Mouse (Mus musculus) kidney, adult 9 months (tissue): ENCODE results near the gene Gm20431.
"Not testable (repeated sequence)": the region's sequence is repeated elsewhere in the genome, so short reads cannot be mapped to it uniquely, and the experiment has no call there.

Experiments used
- DNase-seq: peaks from one replicate; pipeline ENCODE4 v3.0.0; 2022

Gene Gm20431

DNA sequence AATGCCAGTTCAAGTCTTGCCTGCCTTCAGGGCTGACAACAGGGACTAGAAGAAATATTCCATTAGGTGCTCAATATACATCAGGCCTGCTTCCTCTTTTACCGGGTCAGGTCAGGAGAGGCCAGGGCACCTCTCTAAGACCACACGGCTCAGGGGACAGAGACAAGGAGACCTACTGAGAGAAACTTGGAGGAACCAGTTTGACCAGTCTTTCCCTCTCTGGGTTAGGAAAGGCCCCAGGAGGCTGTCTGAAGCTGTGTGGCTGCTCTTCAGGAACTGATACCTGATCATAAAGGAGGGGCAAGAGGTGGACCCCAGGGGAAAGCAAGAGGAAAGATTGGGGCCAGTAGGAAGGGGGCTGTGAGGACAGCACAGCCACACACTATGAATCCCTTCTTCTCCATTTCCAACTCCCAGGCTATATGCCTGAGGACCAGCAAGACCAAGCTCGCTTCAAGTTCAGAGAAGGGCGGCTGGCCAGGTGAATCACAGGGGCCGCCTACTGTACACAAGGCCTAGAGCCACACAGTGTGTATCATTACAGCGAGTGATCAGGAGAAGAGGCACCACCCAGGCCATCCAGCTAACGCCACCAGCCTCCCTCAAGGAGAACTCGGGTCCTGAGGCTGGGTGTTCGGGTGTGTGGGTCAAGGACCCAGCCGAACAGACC, 2.0 kb downstream of the Gm20431 start:
- DNase-seq = peak; percentile 54

DNA sequence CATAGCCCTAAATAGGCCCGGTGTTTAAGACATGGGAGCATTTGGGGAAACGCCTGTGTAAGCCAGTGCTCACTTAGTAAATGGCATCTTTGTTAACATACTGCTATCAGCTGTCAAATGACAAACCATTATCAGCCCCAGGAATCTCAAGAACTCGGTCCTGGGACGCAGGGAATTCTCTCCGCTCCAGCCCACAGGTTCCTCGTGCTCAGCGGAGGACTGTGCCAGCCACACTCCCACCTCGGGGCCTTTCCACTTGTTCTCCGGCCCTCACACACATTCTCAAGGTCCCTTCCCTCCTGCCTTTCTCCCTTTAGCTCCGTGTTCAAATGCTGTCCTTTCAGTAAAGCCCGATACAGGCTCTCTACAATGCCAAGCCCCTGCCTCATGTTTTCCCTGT, 2.6 kb downstream of the Gm20431 start:
- peak; percentile 41 for DNase-seq

DNA sequence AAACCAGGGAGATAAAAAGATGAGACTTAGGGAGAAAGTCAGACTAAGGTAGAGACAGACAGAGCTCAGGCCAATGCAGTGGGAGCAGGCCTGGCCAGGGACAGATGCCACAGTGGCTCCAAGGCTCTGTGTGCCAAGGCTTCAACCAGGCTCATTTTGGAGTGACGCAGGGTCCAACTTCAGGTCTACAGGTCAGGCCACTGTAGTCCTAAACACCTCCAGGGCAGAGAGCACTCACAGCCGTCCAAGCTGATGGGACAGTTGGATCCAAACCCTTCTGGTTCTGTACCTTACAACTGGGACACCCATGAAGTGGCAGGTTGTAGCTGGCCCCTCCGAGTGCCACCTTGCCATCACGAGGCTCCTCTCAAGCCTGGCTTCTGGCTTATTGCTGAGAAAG, 3.3 kb downstream of the Gm20431 start:
- peak; percentile 58 for DNase-seq

DNA sequence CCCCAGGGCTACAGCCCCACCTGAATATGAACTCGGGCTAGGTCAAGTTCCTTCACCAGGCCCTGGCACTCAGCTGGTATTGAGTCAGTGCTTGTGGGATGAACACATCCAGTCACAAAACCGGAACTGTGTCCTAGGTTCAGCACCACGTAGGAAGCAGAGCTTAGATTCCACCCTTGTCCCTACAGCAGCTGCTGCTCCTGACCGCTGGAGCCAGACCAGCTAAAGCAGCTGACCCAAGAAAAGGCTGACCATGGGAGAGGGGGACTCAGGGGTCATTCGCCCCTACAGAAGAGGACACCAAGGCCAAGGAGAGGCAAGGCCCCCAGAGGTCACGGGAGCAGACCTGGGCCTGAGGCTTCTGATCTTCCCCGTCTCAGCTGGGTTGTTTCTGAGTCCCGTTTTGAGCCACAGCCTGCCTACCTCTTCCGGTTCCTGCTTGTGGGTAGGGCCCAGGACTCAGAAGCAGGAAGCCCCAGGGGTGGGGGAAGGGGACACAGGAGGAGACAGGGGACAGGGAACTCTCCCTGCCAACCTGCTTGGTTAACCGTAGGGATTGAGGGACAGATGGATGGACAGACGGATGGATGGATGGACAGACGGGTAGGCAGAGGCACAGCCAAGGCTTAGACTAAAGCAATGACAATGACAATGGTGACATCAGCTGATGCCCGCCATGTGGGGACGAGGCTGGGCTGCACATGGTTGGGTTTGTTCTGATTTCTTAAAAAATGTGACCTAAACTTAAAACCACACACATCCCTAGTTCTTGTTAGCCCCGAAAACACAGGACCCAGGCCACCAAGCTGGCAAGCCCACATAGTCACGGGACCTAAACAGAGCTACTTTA, 4.4 kb downstream of the Gm20431 start:
- peak; percentile 64 for DNase-seq

DNA sequence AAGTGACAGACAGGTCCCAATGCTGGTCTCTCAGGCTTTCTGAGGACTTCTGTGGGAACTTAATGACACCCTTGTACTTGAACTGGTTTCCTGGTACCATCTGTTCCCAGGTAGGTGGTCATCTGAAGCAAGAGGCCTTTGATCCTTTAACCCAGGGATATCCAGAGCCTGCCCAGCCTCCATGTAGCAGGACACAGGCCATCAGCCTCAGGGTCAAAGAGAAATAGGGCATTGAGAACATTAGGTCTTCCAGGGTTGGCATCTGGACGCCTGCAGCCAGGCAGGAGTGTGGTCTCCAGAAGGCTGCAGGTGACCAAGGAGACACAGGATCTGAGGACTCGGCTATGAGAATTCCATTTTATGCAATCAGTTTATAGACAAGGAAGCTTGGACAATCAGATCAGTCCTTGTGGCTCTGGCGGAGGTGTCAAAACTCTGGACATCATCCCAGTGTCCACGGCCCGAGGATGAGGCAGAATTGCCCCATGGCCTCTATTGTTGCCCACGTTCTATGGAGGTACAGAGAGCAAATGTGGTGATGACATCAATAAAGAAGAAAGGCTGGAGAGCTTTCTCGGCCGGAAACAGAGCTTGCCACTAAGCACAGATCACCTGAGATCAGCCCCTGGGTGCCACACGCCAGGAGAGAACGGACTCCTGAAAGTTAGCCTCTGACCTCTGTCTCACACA, 6.2 kb downstream of the Gm20431 start:
- peak; percentile 76 for DNase-seq

DNA sequence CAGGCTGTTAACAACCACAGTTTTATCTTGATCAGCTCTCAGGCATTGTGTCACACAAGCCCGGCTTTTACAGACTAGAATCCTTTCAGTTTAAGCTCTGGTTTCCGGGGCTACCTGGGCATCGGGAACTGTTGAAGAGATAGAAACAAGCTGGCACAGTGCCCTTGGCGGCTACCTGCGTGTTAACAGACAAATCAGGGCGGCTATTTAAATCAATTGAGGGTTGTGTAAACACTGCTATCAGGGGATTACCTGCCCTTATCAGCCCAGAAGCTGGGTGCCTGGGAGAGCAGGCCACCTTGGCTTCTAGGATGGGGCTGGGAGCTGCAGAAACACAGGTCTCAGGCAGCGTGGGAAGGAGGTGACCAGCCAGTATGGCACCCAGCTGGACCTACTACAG, 8.6 kb downstream of the Gm20431 start:
- DNase-seq = no peak

DNA sequence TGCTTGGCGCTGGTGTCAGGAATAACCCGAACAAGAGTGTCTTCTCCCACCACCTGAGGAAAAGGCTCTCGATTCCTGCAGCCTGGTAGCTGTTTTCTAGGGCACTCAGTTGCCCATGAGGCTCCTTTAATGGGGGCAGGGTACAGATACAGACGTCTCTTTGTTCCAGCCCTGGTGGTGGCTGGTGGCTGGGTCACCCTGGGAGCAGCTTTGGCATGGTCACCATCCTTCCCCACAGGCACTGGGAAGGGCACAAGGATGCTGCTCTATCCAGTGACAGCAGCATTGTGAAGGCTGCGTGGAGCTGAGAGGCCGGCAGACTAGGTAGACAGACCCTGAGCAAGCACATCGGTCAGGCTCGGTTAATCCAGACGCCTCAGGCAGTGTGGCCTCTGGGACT, 9.7 kb downstream of the Gm20431 start:
- no peak for DNase-seq

DNA sequence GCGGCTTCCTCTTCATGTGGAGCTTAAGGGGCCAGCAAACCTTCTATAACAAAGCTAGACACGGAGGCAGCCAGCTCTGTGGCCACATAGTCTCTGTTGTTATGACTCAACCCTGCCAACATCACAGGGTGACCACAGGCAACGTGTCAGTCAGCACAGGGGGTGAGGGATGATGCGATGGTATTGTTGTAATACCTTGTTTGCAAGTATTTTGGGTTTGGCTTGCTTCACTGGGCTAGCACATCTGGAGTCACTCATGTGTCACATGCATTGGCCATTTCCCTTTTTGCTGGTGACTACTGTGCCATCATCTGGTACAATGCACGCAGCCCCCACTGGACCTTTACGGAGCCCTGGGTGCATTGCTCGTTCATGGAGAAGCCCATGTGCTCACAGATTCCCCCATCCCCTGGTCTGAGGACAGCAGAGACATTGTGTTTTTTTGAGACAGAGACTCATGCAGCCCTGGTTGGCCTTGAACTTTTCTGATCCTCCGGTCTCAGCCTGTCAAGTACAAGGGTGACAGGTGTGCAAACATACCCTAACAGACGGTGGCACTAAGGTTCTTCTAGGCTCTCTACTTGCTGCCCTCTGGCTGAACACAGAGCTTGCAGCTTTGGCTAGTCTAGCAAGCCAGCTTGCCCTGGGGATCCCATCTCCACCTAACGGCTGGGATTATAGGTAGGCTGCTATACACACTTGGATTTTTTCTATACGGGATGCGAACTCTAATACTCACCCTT, 11.8 kb downstream of the Gm20431 start:
- DNase-seq = no peak

DNA sequence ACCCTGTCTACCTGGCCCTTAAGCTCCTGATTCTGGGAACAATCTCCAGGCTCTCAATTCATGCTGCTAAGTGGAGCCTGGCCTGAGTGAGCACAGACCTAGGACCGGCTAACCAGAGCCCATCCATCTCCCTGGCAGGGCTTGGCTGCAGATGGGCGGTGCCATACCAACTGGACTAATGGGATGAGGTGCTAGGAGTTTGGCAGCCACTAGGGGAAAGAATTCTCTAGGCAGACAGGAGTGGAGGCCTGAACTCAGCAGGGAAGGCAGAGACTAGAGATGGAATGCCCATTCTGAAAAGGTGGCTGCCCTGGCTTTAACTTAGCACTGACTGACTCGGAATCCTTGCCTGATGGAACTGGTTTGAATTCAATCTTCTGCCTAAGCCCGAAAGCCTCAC, 14.9 kb downstream of the Gm20431 start:
- no peak for DNase-seq

DNA sequence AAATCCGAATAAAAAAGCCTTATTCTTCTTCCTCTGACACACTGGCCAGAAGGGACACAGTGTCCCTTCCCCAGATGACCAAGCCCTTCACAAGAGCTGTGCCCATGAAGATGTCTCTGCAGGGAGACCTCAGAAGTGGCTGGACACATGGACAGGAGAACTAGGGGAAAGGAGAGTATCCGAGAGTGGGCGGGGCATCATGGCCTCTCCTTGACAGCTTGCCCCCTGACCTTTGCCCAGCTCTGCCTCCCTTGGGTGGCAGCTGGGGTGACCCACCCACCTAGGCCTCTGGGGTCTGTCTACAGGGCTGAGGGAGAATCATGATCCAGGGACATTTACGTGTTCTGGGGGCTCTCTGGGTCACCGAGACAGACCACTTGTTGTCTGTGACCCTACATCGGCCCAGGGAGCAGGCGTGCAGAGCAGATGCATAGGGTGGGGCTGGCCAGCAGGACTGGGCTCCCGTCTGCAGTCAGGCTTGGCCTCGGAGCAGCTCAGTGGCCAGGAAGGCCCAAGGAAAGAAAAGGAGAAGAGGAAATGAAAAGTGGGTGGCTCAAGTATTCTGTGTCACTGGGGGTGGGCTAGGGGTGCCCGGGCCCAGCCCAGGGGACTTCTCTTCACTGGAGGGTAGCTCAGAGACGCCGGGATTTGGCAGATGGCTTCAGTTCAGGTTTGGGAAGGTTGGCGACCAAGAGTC, 17.8 kb downstream of the Gm20431 start:
- DNase-seq = not testable (repeated sequence)

DNA sequence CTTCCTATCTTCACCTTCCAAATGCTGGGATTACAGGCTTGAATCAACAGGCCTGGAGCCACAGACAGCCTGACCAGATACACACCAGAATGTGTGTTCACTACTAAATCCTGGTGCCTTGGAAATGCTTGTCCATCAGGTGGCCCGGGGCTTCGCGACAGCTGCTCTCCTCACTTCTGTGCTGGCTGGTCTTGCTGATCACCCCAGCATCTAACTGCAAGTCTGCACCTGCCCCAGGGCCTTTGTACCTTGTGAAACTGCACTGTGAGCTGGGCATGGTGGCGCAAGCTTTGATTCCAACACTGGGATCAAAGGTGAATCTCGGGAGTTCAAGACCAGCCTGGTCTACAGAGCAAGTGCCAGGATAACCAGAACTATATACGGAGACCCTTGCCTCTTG, 19.1 kb downstream of the Gm20431 start:
- peak; percentile 55 for DNase-seq

DNA sequence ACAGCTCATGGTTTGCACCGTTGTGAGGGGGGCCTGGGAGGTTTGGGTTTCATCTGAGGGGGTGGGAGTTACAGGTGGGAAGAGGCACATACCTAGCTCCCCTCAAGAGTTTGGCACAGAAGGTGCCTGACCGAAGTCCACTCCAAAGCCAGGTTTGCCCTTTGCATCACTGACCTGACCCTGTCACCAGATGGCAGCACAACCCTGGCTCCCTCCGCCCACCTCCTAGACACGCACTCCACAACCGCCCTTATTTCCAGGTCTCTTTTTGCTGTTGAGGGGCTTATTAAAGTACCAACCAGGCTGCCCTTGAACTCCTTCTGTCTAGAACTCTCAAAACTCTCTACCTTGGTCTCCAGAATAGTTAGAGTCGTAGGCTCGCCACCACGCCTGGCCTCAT, 20.0 kb downstream of the Gm20431 start:
- peak; percentile 87 for DNase-seq

DNA sequence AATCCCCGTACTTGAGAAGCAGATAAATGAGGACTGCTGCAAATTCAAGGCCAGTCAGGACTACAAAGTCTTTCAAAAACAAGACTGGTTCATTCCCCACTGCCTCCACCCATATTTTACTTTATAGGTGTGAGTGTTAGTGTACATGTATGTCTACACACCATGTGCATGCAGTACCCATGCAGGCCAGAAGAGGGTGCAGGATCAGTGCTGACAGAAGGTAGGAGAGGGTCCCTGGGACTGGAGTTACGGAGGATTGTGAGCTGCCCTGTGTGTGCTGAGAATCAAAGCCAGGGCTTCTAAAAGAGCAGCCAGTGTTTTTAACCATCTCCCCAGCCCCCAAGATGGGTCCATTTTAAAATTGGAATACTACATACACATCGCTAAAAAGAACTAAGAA, 21.0 kb downstream of the Gm20431 start:
- peak; percentile 57 for DNase-seq

DNA sequence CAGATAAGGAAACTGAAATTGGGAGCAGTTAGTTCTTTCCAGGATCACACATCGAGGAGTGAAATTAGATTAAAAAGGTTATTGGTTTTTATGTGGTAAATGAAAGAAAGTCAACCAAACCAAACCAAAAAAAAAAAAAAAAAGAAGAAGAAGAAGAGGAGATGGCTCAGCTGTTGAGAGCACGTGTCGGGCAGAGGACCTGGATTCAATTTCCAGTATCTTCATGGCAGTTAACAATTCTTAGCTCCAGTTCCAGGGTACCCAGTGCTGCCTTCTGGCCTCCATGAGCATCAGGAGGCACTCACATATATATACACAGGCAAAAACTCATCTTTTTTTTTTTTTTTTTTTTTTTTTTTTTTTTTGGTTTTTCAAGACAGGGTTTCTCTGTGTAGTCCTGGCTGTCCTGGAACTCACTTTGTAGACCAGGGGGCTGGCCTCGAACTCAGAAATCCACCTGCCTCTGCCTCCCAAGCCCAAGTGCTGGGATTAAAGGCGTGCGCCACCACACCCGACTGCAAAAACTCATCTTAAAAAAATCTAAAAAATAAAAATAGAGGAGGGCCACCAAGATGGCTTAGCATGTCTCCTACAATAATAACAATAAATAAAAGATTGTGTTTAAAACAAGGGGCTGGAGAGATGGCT, 26.3 kb downstream of the Gm20431 start:
- DNase-seq = no peak

DNA sequence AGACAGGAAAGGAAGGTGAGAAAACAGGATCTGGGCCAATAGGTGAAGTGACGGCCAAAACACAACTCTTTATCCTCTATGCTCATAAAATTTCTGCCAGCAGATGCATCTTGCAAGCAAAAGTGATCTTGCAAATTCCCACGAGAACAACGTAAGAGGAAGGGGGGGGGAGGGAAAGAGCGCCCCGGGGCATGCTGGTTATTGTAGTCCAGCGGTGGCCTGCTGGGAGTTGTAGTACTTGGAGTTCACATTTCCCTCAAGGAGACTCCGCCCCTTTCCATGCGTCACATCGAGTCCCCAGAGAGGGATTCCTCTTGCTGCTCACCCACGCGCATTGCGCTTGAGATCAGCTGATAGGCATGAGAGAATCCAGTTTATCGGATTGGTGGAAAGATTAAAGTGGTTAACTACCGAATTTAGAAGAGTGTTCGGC, 26.9 kb downstream of the Gm20431 start:
- peak; percentile 98 for DNase-seq

DNA sequence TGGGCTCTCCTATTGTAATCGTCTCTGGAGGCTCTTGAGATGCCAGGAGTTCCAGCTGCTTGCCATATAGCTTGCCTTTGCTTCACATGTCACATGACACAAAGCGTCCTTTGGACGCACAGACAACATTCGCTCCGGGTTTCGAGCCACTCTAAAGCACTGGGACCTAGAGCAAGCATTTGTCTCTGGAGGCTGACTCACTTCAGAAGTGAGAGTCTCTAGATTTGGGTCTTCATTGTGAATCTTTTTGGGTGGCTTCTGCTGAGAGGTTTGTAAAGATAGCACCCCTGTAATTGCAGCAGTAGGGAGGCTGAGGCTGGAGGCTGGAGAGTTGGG, 27.8 kb downstream of the Gm20431 start:
- no peak for DNase-seq

DNA sequence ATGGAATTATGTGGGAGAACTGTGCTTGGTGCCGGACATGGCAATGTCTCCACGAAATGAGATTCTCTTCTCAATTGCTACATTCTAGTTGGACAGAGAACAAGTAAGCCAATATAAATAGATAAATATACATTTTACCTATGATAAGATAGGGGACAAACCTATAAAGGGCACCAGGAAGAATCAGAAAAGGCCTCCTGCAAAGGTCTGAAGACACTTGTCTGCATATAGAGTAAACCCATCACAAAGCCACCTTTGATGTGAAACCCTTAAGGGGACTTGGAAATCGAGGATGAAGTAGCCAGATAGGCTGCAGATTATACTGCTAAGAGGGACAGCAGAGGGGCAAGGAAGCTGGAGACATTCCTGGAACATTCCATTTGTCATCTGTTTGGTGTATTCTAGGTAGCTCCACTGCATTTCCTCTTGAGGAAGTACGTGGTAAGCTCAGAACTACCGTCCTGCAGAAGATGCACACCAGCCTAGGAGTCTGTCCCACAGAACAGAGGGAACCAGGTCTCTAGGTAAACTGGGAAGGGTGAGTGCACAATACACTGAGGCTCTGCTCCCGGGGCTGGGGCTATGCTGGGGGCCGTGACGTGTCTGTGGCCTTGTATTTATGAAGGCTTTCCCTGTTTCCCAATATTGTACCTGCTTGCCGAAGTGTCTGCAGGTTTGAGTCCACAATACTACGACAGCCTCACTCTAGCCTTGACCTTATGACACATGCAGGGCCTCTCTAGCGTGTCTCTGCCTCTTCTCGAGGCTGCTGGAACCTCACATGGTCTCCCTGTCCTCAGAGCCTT, 28.4 kb downstream of the Gm20431 start:
- no peak for DNase-seq

DNA sequence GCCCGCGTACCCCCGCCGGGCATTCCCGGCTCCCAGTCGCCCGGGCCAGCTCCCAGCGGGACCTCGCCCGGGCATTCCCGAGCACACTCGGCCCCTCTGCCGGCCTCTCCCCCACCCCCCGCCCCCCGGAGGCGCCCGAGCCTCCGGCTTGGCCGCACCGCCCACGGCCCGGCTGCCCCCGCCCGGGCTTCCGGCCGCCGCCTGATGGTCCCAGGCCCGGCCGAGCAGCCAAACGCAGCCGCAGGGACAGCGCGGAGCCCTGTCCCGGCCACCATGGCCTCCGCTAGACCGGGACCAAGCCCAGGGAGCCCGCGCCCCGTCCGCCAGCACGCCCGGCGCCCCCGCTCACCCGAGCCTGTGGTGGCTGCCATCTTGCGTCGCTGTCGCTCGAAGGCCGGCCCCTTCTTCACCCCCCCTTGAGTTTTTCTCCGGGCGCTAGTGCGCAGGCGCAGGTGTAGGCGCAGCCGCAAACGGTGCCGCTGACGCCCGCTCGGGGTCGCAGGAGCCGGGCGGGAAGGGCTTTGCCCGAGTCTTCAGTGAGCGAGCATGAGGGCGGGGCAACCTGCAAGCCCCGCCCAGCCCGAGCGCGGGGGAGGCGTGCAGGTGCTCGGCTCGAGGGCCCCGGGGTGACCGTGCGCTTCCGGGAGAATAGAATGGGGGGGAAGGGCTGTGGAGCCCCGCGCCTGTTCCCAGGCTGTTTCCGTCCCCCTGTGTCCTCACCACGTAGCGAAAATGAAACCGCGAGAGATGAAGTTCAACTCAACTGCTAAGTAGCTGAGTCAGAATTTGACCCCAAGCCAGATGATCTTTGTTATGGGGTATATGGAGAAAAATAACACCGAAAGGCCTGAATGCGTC, 29.5 kb downstream of the Gm20431 start, which contains the start of gene Ube2v1:
Gene Ube2v1, minus strand, starts transcription at position 505 of the 858 bp plus-strand sequence.
- peak; percentile 98 for DNase-seq

DNA sequence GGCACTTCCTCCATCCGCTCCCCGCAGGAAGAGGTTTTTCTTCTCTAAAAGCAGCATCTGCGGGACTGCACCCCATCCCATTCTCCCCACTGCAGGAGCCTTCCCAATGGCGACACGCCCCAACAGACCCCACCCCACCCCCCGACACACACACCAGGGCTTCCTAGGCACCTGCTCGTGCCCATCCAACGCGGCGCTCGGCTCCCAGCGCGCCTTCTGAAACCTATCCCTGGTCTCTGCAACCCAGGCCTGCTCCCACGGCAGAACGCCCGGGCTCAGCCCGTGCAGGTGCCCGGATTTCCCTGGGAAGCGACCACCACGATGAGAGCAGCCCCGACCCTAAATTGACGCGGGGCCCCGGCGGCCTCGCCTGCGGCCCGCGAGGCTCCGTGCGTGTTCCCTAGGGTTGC, 30.1 kb downstream of the Gm20431 start:
- DNase-seq = no peak

DNA sequence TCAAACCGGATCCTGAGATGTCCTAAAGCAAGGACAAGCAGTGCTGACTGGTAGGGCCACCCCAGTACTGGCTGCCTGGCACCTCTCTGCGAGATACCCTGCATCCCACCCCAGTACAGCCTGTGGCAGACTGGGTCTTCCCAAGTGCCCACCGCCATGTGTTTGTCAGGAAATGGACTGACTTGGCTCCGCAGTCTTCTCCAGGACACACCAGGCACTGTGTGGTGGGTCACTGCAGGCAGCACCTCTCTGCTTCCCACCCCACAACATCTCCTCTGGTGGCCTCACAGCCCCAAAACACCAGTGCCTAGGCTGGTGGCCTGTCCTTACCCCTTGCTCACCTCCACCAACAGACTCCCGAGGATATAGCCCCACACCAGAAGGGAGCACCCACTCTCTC, 30.9 kb downstream of the Gm20431 start:
- no peak for DNase-seq
